Mouse (Mus musculus) urinary bladder, postnatal 25 days (tissue): ENCODE measurements around the gene Teddm1b.

ENCODE experiments used
- DNase-seq: peaks from one replicate; pipeline ENCODE4 v3.0.0; 2022; ENCODE audit warnings: low spot score

Gene Teddm1b

GRCm38 (mm10) chr1:153903006-153903405, 28.9 kb downstream of the Teddm1b start:
- no peak for DNase-seq

GRCm38 (mm10) chr1:153904236-153904635, 30.1 kb downstream of the Teddm1b start:
- DNase-seq: no peak

GRCm38 (mm10) chr1:153905884-153906283, 31.7 kb downstream of the Teddm1b start:
- no peak for DNase-seq

GRCm38 (mm10) chr1:153908208-153908607, 34.1 kb downstream of the Teddm1b start:
- no peak for DNase-seq

- DNase-seq: no peak
These were observed 34.6 kb downstream of the Teddm1b start for GRCm38 (mm10) chr1:153908741-153909140.

GRCm38 (mm10) chr1:153909213-153909962, 35.2 kb downstream of the Teddm1b start:
- DNase-seq: no peak

- no peak for DNase-seq
These were observed 35.8 kb downstream of the Teddm1b start for GRCm38 (mm10) chr1:153909963-153910291.

GRCm38 (mm10) chr1:153910423-153910822, 36.3 kb downstream of the Teddm1b start:
- no peak for DNase-seq

GRCm38 (mm10) chr1:153911276-153911795, 37.2 kb downstream of the Teddm1b start:
- DNase-seq: no peak

- DNase-seq: no peak
These were observed 39.7 kb downstream of the Teddm1b start for GRCm38 (mm10) chr1:153913869-153914268.

GRCm38 (mm10) chr1:153918521-153919206, 44.5 kb downstream of the Teddm1b start:
- DNase-seq: no peak

- no peak for DNase-seq
These were observed 47.5 kb downstream of the Teddm1b start for GRCm38 (mm10) chr1:153921642-153922041.

- no peak for DNase-seq
These were observed 48.5 kb downstream of the Teddm1b start for GRCm38 (mm10) chr1:153922571-153923021.

GRCm38 (mm10) chr1:153924395-153925385, 50.5 kb downstream of the Teddm1b start:
- DNase-seq: no peak
